26 mouse cellular contexts compared by ENCODE assay signal in the genomic region with DNA sequence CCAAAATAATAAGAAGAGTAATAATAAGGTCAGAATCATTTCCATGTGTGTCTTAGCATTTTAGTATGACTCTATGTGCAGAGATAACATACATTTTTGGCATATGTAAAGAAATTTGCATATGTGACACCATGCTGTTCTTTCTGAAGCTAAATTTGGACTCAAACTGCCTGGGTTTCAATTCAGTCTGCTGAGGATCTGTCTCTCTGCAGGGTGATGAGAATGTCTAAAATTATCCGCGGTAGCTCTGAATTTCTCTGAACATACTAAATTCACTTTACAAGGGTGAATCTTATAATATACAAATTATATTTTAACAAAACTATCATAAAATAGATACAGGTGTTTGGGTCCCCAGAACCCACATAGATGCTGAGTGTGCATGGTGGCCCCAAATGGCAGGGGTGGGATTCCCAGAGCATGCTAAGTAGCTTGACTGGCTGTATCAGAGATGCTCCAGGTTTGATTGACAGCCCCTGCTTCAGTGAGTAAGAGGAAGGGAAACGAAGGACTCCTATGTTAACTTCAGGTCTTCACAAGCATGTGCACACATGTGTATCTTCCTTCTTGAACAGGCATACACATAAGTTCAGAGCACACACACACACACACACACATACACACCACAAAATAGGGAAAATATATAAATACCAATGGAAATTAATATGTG. TPM values are rescaled to one million over a fixed set of nuclear protein-coding genes. Genes with fewer than 3 reads are reported as not detected.
DNase-seq lines count a peak whose midpoint lies in the region; TF ChIP-seq lines count a peak whose summit lies in the region.
"Had no signal": no experiment of that assay in that cellular context is flagged by ENCODE, and none has a peak within 500 bp of the region (broad histone marks: within the 10 kb centered on the region; RNA-seq: fewer than 3 reads in every experiment).

No protein-coding gene starts in this region.

- no peak for TF ChIP-seq POLR2A in cortical plate, adult 2 months (IDR thresholded peaks at IDR 0.05; ENCODE audit: extremely low read depth, insufficient read depth, low read length)

- H3K36me3 ChIP-seq in heart, embryonic 10.5 days: no peaks in the 10 kb centered on the region
- H3K36me3 ChIP-seq: embryonic facial prominence, embryonic 12.5 days; G1E; heart, embryonic 15.5 days; limb, embryonic 12.5 days; liver, embryonic 15.5 days had no signal

- WGBS in heart, embryonic 10.5 days: 85% methylated on average over 3 of the region's 3 CpGs

- no peak overlapping the region for H3K4me3 ChIP-seq in heart, embryonic 10.5 days
- no peak overlapping the region for H3K4me3 ChIP-seq in cortical plate, adult 2 months (ENCODE audit: insufficient read depth, low read length)
- H3K4me3 ChIP-seq: embryonic facial prominence, embryonic 12.5 days; gastrocnemius, adult 2 months; heart, embryonic 15.5 days; limb, embryonic 12.5 days; liver, embryonic 15.5 days had no signal

- TF ChIP-seq CTCF in cortical plate, adult 2 months (IDR thresholded peaks at IDR 0.05; ENCODE audit: extremely low read depth, insufficient read depth, low read length): no peak

- DNase-seq in heart, embryonic 10.5 days (ENCODE audit: low spot score): peak; percentile 56
- no peak for DNase-seq in heart, adult 9 months (ENCODE audit: low spot score in 2 of 2)
- peak; percentile 7 for DNase-seq in right cerebral cortex, adult 18-20 months
- no peak for DNase-seq in right cerebral cortex, postnatal 10 days (ENCODE audit: low spot score in 2 of 2)
- DNase-seq in urinary bladder, adult 18-20 months (ENCODE audit: low spot score in 2 of 2): no peak
- DNase-seq: adrenal gland, adult 8-10 months; cerebellum, adult 11 months; cerebellum, adult 9-10 months; cerebellum, postnatal 36 days; embryo, embryonic 11 days; gastrocnemius, adult 2 months; gastrocnemius, postnatal 36 days; kidney, adult 2 months; kidney, postnatal 36 days; layer of hippocampus, postnatal 36 days; lung, embryonic 14.5 days; lung, postnatal 14 days; midbrain, embryonic 14.5 days; right cerebral cortex, postnatal 4 days; thymus, postnatal 4 days had no signal

- no peaks in the 10 kb centered on the region for H3K27me3 ChIP-seq in heart, embryonic 10.5 days (ENCODE audit: insufficient read depth, poor library complexity, severe bottlenecking)
- H3K27me3 ChIP-seq: embryonic facial prominence, embryonic 12.5 days; heart, embryonic 15.5 days; limb, embryonic 12.5 days; liver, embryonic 15.5 days had no signal

- no peak overlapping the region for H3K27ac ChIP-seq in heart, embryonic 10.5 days
- peak overlapping the region; percentile 81 for H3K27ac ChIP-seq in cortical plate, adult 2 months (ENCODE audit: insufficient read depth, low read length)
- H3K27ac ChIP-seq: embryonic facial prominence, embryonic 12.5 days; gastrocnemius, adult 2 months; heart, embryonic 15.5 days; limb, embryonic 12.5 days; liver, embryonic 15.5 days had no signal

- H3K9me3 ChIP-seq in heart, embryonic 10.5 days: no peaks in the 10 kb centered on the region
- H3K9me3 ChIP-seq: embryonic facial prominence, embryonic 12.5 days; G1E; heart, embryonic 15.5 days; limb, embryonic 12.5 days; liver, embryonic 15.5 days had no signal

- H3K4me1 ChIP-seq in heart, embryonic 10.5 days: no peaks in the 10 kb centered on the region
- H3K4me1 ChIP-seq in cortical plate, adult 2 months (ENCODE audit: control insufficient read depth, insufficient read depth, low read length): peaks cover 2% of the 10 kb centered on the region; the same call in 1 of the 2 replicates
- H3K4me1 ChIP-seq: embryonic facial prominence, embryonic 12.5 days; heart, embryonic 15.5 days; limb, embryonic 12.5 days had no signal

RNA-seq across cellular contexts. Expression of a gene that starts 8.0 kb away (rescaled TPM):
- 38.0 and 41.0 TPM in 2 replicates for polyA plus RNA-seq in heart, embryonic 10.5 days (2016; fragmentation: Nextera tagmentation; extraction: Ambion mirVana)
- 36.2 and 36.4 TPM in 2 replicates for polyA plus RNA-seq in cortical plate, adult 2 months (2012; rRNA removed)

Comparison
In these comparisons a context has a peak if more than half of its experiments do, and no peak if none do; other contexts are left out.
1. DNase-seq: peak in heart, embryonic 10.5 days (single experiment) and right cerebral cortex, adult 18-20 months (single experiment); none in heart, adult 9 months (0 of 2), right cerebral cortex, postnatal 10 days (0 of 2) and urinary bladder, adult 18-20 months (0 of 2).